Mouse (Mus musculus) spleen, adult 2 months (tissue): Measurements from ENCODE around the gene Eed.

Experiments
- CTCF ChIP-seq: fragments of 200-500 bp; IDR thresholded peaks from 2 replicates; pipeline ENCODE4 v1.5.1; 2011; ENCODE audit warnings: mild to moderate bottlenecking, inconsistent platforms; ENCODE audit not compliant: insufficient read depth, insufficient read length, insufficient replicate concordance; ENCODE audit errors: extremely low read depth
- POLR2A ChIP-seq: fragments of 200-500 bp; IDR thresholded peaks from 2 replicates; pipeline ENCODE4 v1.6.1; 2011; ENCODE audit warnings: low read depth, low read length, inconsistent platforms

DNA sequence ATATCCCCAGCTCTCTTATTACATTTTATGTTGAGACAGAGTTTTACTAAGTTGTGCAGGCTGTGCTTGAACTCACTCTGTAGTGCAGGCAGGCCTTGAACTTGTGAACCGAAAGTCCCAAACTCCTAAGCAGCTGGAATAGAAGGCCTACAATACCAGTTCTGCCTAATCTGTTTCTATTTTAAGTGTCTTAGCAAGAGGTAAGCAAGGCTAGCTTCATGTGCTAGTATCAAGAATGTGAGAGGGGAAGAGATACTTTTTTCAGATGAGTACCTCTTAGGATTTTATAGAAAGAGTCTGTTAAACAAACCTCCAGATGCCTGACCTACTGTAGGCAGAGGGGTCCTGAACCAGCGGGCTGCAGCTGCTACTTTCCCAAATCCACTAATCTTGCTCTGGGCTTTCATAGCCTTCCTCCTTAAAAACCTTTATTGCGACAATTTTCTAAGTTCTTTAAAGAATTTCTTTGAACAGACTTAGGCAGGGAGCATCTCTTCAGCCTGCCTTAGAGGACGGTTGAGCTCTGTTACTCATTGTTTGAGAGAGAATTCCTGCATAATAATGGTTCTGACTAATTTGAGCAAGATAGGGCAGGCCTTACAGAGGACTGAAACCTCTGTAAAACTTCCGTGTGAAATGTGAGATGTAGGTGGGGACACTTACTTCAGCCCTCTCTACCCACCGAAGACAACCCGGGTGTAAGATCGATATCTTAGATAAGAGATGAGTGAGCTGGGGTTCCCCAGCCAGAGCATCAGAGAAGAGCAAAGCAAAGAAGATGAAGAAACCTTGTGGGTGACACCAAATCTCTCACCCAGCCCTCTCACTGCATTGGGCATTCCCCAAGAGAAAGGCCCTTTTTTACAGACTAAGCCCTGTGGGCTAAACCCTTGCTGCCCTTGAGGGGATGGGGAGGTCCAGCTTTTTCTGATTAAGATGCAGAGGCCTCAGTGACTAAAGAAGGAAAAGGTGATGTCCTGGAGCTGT lies 26.2 kb upstream of the Eed start:
- TF ChIP-seq CTCF: no peak
- no peak for TF ChIP-seq POLR2A
